Mouse (Mus musculus) small intestine, adult 2 months (tissue): ENCODE measurements around the gene 1110032F04Rik.

ENCODE experiments used
- CTCF ChIP-seq: fragments of 200-500 bp; IDR thresholded peaks from 2 replicates; pipeline ENCODE4 v1.5.1; 2012; ENCODE audit warnings: low read depth, mild to moderate bottlenecking, control low read depth, inconsistent platforms, low read length, moderate library complexity, mixed read lengths; ENCODE audit not compliant: insufficient replicate concordance, insufficient read length; ENCODE audit errors: extremely low read depth
- POLR2A ChIP-seq: fragments of 200-500 bp; IDR thresholded peaks from 2 replicates; pipeline ENCODE4 v1.6.1; 2012; ENCODE audit warnings: low read depth, mild to moderate bottlenecking, control low read depth, inconsistent platforms, low read length, moderate library complexity

- no peak for TF ChIP-seq POLR2A
- no peak for TF ChIP-seq CTCF
These were observed 44.2 kb upstream of the 1110032F04Rik start for GRCm38 (mm10) chr3:68825151-68825550.
